Mouse (Mus musculus): ENCODE measurements around the gene Fsd2. TPM values are rescaled to one million over a fixed set of nuclear protein-coding genes. Genes with fewer than 3 reads are reported as not detected.

The Fsd2 gene
- total and polyA plus RNA-seq, 3 experiments: 0.26 to 1.6 (median 0.54) TPM

GRCm38 (mm10) chr7:81553589-81553988 lies 13.2 kb downstream of the Fsd2 start:
- peaks cover 2 to 3% of the 10 kb centered on the region in 2 experiments; a peak in 3 of 4 replicates for H3K4me1 ChIP-seq (ENCODE audit: control insufficient read depth in 1 of 2, insufficient read depth in 2 of 2)
- no peak overlapping the region for H3K4me2 ChIP-seq (ENCODE audit: insufficient read depth, low read depth, poor library complexity, severe bottlenecking)
- H3K79me2 ChIP-seq (replicated peaks; ENCODE audit: control insufficient read depth, extremely low read depth, insufficient read depth, poor library complexity, severe bottlenecking): no peaks in the 10 kb centered on the region
- dilution Hi-C loops (cut with MboI; ENCODE audit: extremely low pct_ligation_motif_present, extremely low pct_unique_long_range_greater_than_20kb, low sequenced_read_pairs): no loop called here
- no peaks in the 10 kb centered on the region for H3K27me3 ChIP-seq (replicated peaks)
- in situ Hi-C loops (cut with MboI; ENCODE audit: low pct_ligation_motif_present, low pct_unique_long_range_greater_than_20kb, low sequenced_read_pairs): no loop called here
- H3K9ac ChIP-seq (ENCODE audit: insufficient read depth, low read depth): no peak overlapping the region
- no peak for DNase-seq (ENCODE audit: extremely low read depth)
- no peak overlapping the region for H3K27ac ChIP-seq (ENCODE audit: insufficient read depth, low read depth)
- no peak for TF ChIP-seq CHD2 (IDR thresholded peaks at IDR 0.05; ENCODE audit: low read length)
- no peak for TF ChIP-seq ZMIZ1 (IDR thresholded peaks at IDR 0.05; ENCODE audit: low read depth, low read length)
- TF ChIP-seq KAT2A (IDR thresholded peaks at IDR 0.05; ENCODE audit: insufficient replicate concordance, low read length): no peak
- no peak for TF ChIP-seq NRF1 (IDR thresholded peaks at IDR 0.05; ENCODE audit: low read depth, low read length)
- TF ChIP-seq TBP (conservative IDR thresholded peaks at IDR 0.05; ENCODE audit: low read depth, low read length): no peak
- TF ChIP-seq SMC3 (IDR thresholded peaks at IDR 0.05; ENCODE audit: low read depth, low read length): no peak
- TF ChIP-seq USF2 (conservative IDR thresholded peaks at IDR 0.05; ENCODE audit: low read depth, low read length): no peak
- no peaks in the 10 kb centered on the region for H3K9me3 ChIP-seq (replicated peaks; ENCODE audit: low read length)
- H3K36me3 ChIP-seq (replicated peaks in 1 of 2; ENCODE audit: control insufficient read depth in 1 of 2, insufficient read depth in 1 of 2, low read length in 1 of 2): no peaks in the 10 kb centered on the region
- H3K4me3 ChIP-seq (replicated peaks in 1 of 3; ENCODE audit: low read depth in 2 of 3, low read length in 2 of 3, poor library complexity in 1 of 3): no peak overlapping the region

DNA sequence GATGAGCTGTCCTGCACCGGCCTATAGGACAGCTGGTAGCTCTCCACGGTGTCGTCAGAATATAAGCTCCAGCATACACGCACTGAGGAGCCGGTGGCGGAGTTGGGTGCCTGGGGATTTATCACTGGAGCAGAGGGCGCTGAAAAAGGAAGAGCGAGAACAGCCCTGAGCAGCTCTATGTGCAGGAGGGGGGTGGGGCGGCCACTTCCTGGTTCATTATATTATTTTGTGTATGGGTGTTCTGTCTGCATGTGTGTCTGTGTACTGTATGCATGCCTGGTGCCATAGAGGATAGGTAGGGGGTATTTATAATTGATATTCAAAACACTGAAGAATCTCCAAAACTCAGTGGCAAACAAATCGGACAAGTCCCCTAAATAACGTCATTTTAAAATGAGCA lies 17.9 kb downstream of the Fsd2 start:
- H3K79me2 ChIP-seq (replicated peaks; ENCODE audit: control insufficient read depth, extremely low read depth, insufficient read depth, poor library complexity, severe bottlenecking): no peaks in the 10 kb centered on the region
- peak overlapping the region in 1 of 3 experiments; percentile 43 for H3K4me3 ChIP-seq (replicated peaks in 1 of 3; ENCODE audit: low read depth in 2 of 3, low read length in 2 of 3, poor library complexity in 1 of 3)
- DNase-seq (ENCODE audit: extremely low read depth): no peak
- H3K36me3 ChIP-seq (replicated peaks in 1 of 2; ENCODE audit: control insufficient read depth in 1 of 2, insufficient read depth in 1 of 2, low read length in 1 of 2): no peaks in the 10 kb centered on the region
- H3K4me1 ChIP-seq (ENCODE audit: control insufficient read depth in 1 of 2, insufficient read depth in 2 of 2): peaks cover 6 to 8% of the 10 kb centered on the region in 2 experiments; a peak in 3 of 4 replicates
- in situ Hi-C loops (cut with MboI; ENCODE audit: low pct_ligation_motif_present, low pct_unique_long_range_greater_than_20kb, low sequenced_read_pairs): no loop called here
- H3K9me3 ChIP-seq (replicated peaks; ENCODE audit: low read length): no peaks in the 10 kb centered on the region
- peak overlapping the region; percentile 17; the same call in 1 of the 2 replicates for H3K4me2 ChIP-seq (ENCODE audit: insufficient read depth, low read depth, poor library complexity, severe bottlenecking)
- dilution Hi-C loops (cut with MboI; ENCODE audit: extremely low pct_ligation_motif_present, extremely low pct_unique_long_range_greater_than_20kb, low sequenced_read_pairs): no loop called here
- TF ChIP-seq JUND (conservative IDR thresholded peaks at IDR 0.05; ENCODE audit: low read depth, low read length): no peak
- TF ChIP-seq ELF1 (IDR thresholded peaks at IDR 0.05; ENCODE audit: low read depth, low read length): peak; percentile 76
- no peak overlapping the region for H3K27ac ChIP-seq (ENCODE audit: insufficient read depth, low read depth)
- H3K9ac ChIP-seq (ENCODE audit: insufficient read depth, low read depth): no peak overlapping the region
- H3K27me3 ChIP-seq (replicated peaks): no peaks in the 10 kb centered on the region

DNA sequence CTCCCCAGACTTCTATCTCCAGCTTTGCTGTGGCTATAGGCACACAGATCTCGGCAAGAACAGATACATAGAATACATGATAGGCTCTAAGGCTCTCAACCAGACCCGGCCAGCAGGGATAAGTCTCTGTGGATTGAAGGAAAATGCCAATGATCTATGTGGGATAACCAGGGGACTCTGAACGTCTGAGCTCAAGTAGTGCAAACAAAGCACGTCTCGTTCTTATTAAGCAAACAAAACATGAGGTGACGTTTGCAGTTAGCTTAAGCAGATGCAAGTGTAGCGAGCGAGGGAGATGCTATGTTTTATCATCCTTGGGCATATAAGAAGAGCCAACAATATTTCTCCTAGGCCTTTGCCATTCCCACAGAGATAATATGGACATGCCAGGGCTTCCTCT lies 23.8 kb downstream of the Fsd2 start:
- H3K9ac ChIP-seq (ENCODE audit: insufficient read depth, low read depth): no peak overlapping the region
- H3K79me2 ChIP-seq (replicated peaks; ENCODE audit: control insufficient read depth, extremely low read depth, insufficient read depth, poor library complexity, severe bottlenecking): no peaks in the 10 kb centered on the region
- in situ Hi-C loops (cut with MboI; ENCODE audit: low pct_ligation_motif_present, low pct_unique_long_range_greater_than_20kb, low sequenced_read_pairs): no loop called here
- H3K36me3 ChIP-seq (replicated peaks in 1 of 2; ENCODE audit: control insufficient read depth in 1 of 2, insufficient read depth in 1 of 2, low read length in 1 of 2): peaks cover 0 to 3% of the 10 kb centered on the region in 2 experiments
- H3K27ac ChIP-seq (ENCODE audit: insufficient read depth, low read depth): no peak overlapping the region
- TF ChIP-seq MAFK (IDR thresholded peaks at IDR 0.05; ENCODE audit: insufficient replicate concordance, low read length): no peak
- no peak for TF ChIP-seq MYC (IDR thresholded peaks at IDR 0.05; ENCODE audit: low read depth, low read length)
- TF ChIP-seq E2F4 (IDR thresholded peaks at IDR 0.05; ENCODE audit: insufficient replicate concordance, low read depth, low read length): no peak
- no peak for TF ChIP-seq ZMIZ1 (IDR thresholded peaks at IDR 0.05; ENCODE audit: low read depth, low read length)
- TF ChIP-seq ZC3H11A (IDR thresholded peaks at IDR 0.05; ENCODE audit: low read depth, low read length): no peak
- no peak for TF ChIP-seq HCFC1 (IDR thresholded peaks at IDR 0.05; ENCODE audit: low read depth, low read length)
- TF ChIP-seq BHLHE40 (IDR thresholded peaks at IDR 0.05; ENCODE audit: low read depth, low read length): no peak
- TF ChIP-seq NELFE (IDR thresholded peaks at IDR 0.05; ENCODE audit: low read depth, low read length): no peak
- TF ChIP-seq KAT2A (IDR thresholded peaks at IDR 0.05; ENCODE audit: insufficient replicate concordance, low read length): no peak
- no peak for TF ChIP-seq ELF1 (IDR thresholded peaks at IDR 0.05; ENCODE audit: low read depth, low read length)
- no peak for TF ChIP-seq MAZ (IDR thresholded peaks at IDR 0.05; ENCODE audit: low read depth, low read length)
- TF ChIP-seq USF2 (conservative IDR thresholded peaks at IDR 0.05; ENCODE audit: low read depth, low read length): no peak
- TF ChIP-seq ZNF384 (IDR thresholded peaks at IDR 0.05; ENCODE audit: low read depth, low read length): no peak
- no peak for TF ChIP-seq MAX (IDR thresholded peaks at IDR 0.05; ENCODE audit: low read length)
- TF ChIP-seq ETS1 (conservative IDR thresholded peaks at IDR 0.05; ENCODE audit: low read depth, low read length): no peak
- no peak for TF ChIP-seq RAD21 (IDR thresholded peaks at IDR 0.05; ENCODE audit: low read depth, low read length)
- dilution Hi-C loops (cut with MboI; ENCODE audit: extremely low pct_ligation_motif_present, extremely low pct_unique_long_range_greater_than_20kb, low sequenced_read_pairs): no loop called here
- H3K27me3 ChIP-seq (replicated peaks): no peaks in the 10 kb centered on the region
- no peak overlapping the region for H3K4me3 ChIP-seq (replicated peaks in 1 of 3; ENCODE audit: low read depth in 2 of 3, low read length in 2 of 3, poor library complexity in 1 of 3)
- H3K9me3 ChIP-seq (replicated peaks; ENCODE audit: low read length): no peaks in the 10 kb centered on the region
- peaks cover 0 to 4% of the 10 kb centered on the region in 2 experiments; a peak in 1 of 4 replicates for H3K4me1 ChIP-seq (ENCODE audit: control insufficient read depth in 1 of 2, insufficient read depth in 2 of 2)
- no peak overlapping the region for H3K4me2 ChIP-seq (ENCODE audit: insufficient read depth, low read depth, poor library complexity, severe bottlenecking)
- no peak for DNase-seq (ENCODE audit: extremely low read depth)

Data from CH12.LX (cell line).